Mouse (Mus musculus) layer of hippocampus, postnatal 25 days (tissue): ENCODE data around the gene Sh2b3. TPM values are rescaled to one million over a fixed set of nuclear protein-coding genes. Genes with fewer than 3 reads are reported as not detected.
A peak's percentile ranks its signal among the peaks of the same experiment; 100 is the strongest.
"Not testable (repeated sequence)": the region's sequence is repeated elsewhere in the genome, so short reads cannot be mapped to it uniquely, and the experiment has no call there.

Experiments used
- DNase-seq, 2 experiments: peaks; one replicate each; pipeline ENCODE4 v3.0.0; 2022; ENCODE audit warnings: mixed read lengths in 2 of 2, low spot score in 1 of 2; ENCODE audit errors: extremely low spot score in 1 of 2
- total RNA-seq, 2 experiments: library from RNA; stranded (reverse); gene quantifications; 2 replicates each; pipeline ENCODE4 v1.2.3; 2021

Sh2b3 gene
- total RNA-seq = 10 to 100 TPM; 22.0 TPM

GRCm38 (mm10) chr5:121837441-121838340 is at the start of gene Sh2b3:
Gene Sh2b3 (minus strand): TSS chr5:121837646.
- DNase-seq = no peak

- DNase-seq = no peak
These were observed 45.9 kb upstream of the Sh2b3 start for GRCm38 (mm10) chr5:121883356-121883755.

GRCm38 (mm10) chr5:121879211-121879610 is 41.8 kb upstream of the Sh2b3 start:
- peak in 1 of 2 experiments; percentile 49 for DNase-seq

- no peak for DNase-seq
These were observed 41.3 kb upstream of the Sh2b3 start for GRCm38 (mm10) chr5:121878703-121879102.

GRCm38 (mm10) chr5:121876901-121877300 is 39.5 kb upstream of the Sh2b3 start:
- no peak for DNase-seq

- no peak for DNase-seq
These were observed 37.6 kb upstream of the Sh2b3 start for GRCm38 (mm10) chr5:121875041-121875440.

- peak; percentile 80 to 97 for DNase-seq
These were observed 34.7 kb upstream of the Sh2b3 start for GRCm38 (mm10) chr5:121872158-121872557.

- DNase-seq = no peak
These were observed 34.1 kb upstream of the Sh2b3 start for GRCm38 (mm10) chr5:121871515-121872030.

GRCm38 (mm10) chr5:121870832-121871231 is 33.4 kb upstream of the Sh2b3 start:
- no peak for DNase-seq

- DNase-seq = no peak
These were observed 30.5 kb upstream of the Sh2b3 start for GRCm38 (mm10) chr5:121867963-121868362.

- no peak for DNase-seq
These were observed 26.9 kb upstream of the Sh2b3 start for GRCm38 (mm10) chr5:121864330-121864729.

- no peak for DNase-seq
These were observed 24.5 kb upstream of the Sh2b3 start for GRCm38 (mm10) chr5:121861964-121862363.

GRCm38 (mm10) chr5:121858427-121858826 is 21.0 kb upstream of the Sh2b3 start:
- no peak for DNase-seq

GRCm38 (mm10) chr5:121856740-121857139 is 19.3 kb upstream of the Sh2b3 start:
- DNase-seq = no peak

GRCm38 (mm10) chr5:121854768-121855167 is 17.3 kb upstream of the Sh2b3 start:
- DNase-seq = no peak

- no peak for DNase-seq
These were observed 16.1 kb upstream of the Sh2b3 start for GRCm38 (mm10) chr5:121853368-121854051.

GRCm38 (mm10) chr5:121849478-121850349 is 12.3 kb upstream of the Sh2b3 start:
- no peak for DNase-seq

- DNase-seq = peak; percentile 82 to 88
These were observed 11.3 kb upstream of the Sh2b3 start, which contains the start of gene Pheta1 for GRCm38 (mm10) chr5:121848743-121849142. Gene Pheta1 (plus strand): TSS chr5:121848984.

GRCm38 (mm10) chr5:121848035-121848519 is 10.6 kb upstream of the Sh2b3 start:
- no peak for DNase-seq

GRCm38 (mm10) chr5:121847269-121847668 is 9.8 kb upstream of the Sh2b3 start:
- not testable (repeated sequence) for DNase-seq
